Mouse (Mus musculus): ENCODE measurements around the gene Akap13.

DNA sequence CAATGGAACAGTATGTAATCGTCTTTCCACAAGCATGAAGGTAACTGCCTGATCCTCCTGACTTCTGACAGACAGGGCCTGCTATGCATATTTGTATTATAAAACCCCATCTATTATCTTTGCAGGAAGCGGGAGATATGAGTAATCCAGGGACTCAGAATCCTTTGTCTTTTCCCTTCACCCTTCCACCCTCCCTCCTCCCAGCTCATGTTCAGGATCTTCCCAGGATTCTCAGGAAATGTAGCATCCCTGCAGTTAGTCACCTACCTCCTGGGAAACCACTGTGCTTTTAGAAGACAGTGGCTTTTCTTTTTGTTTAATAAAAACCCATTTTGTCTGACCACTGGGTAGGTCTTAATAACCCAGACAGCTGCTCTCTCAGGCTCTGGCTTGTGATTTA lies 256.1 kb downstream of the Akap13 start:
- no peak for TF ChIP-seq CTCF (IDR thresholded peaks at IDR 0.05)
- no peak for TF ChIP-seq EP300 (IDR thresholded peaks at IDR 0.05)

Measured in lung, postnatal 0 days (tissue).